ENCODE assay signal across 27 mouse cellular contexts in genomic region chr14:118388061-118388460, GRCm38 (mm10).
DNase-seq lines count a peak whose midpoint lies in the region; ATAC-seq lines count a peak whose summit lies in the region.
"Had no signal": no experiment of that assay in that cellular context is flagged by ENCODE, and none has a peak within 500 bp of the region (broad histone marks: within the 10 kb centered on the region; RNA-seq: fewer than 3 reads in every experiment).

No protein-coding gene starts in this region.

- no peak overlapping the region for H3K9ac ChIP-seq in liver, embryonic 12.5 days
- H3K9ac ChIP-seq: forebrain, embryonic 15.5 days; heart, embryonic 13.5 days; hindbrain, embryonic 15.5 days; kidney, embryonic 15.5 days; limb, embryonic 13.5 days; liver, postnatal 0 days; midbrain, embryonic 13.5 days; neural tube, embryonic 15.5 days; stomach, embryonic 15.5 days had no signal

- no peak overlapping the region for H3K27ac ChIP-seq in liver, embryonic 12.5 days
- H3K27ac ChIP-seq: forebrain, embryonic 15.5 days; gastrocnemius, adult 2 months; heart, adult 2 months; heart, embryonic 13.5 days; hindbrain, embryonic 15.5 days; kidney, embryonic 15.5 days; limb, embryonic 13.5 days; midbrain, embryonic 13.5 days; neural tube, embryonic 15.5 days; stomach, embryonic 15.5 days had no signal

- no peak for ATAC-seq in cerebellum, adult (ENCODE audit: insufficient number of reproducible peaks, low FRiP score, low TSS enrichment)
- ATAC-seq in liver, embryonic 12.5 days = no peak
- ATAC-seq: forebrain, embryonic 15.5 days; liver, postnatal 0 days; midbrain, embryonic 13.5 days had no signal

- no peak overlapping the region for H3K4me3 ChIP-seq in liver, embryonic 12.5 days
- H3K4me3 ChIP-seq: erythroblast, embryonic 14.5 days; forebrain, embryonic 15.5 days; gastrocnemius, adult 2 months; heart, adult 2 months; heart, embryonic 13.5 days; hindbrain, embryonic 15.5 days; kidney, embryonic 15.5 days; limb, embryonic 13.5 days; megakaryocyte, embryonic 14.5 days; midbrain, embryonic 13.5 days; neural tube, embryonic 15.5 days; stomach, embryonic 15.5 days had no signal

- peak; percentile 7 for DNase-seq in adrenal gland, postnatal 25 days
- no peak for DNase-seq in adrenal gland, adult (ENCODE audit: inconsistent age in 2 of 2, low spot score in 1 of 2)
- peak; percentile 13 to 20 for DNase-seq in cerebellum, postnatal 36 days
- peak; percentile 57 for DNase-seq in left cerebral cortex, postnatal 4 days
- no peak for DNase-seq in left cerebral cortex, adult 8-10 months (ENCODE audit: low spot score in 2 of 2)
- DNase-seq: gastrocnemius, adult 2 months; gastrocnemius, postnatal 36 days; heart, adult 2 months; heart, postnatal 10 days; kidney, adult 18-20 months; kidney, postnatal 25 days; liver, postnatal 0 days; lung, postnatal 4 days; right cerebral cortex, postnatal 25 days had no signal

- no peaks in the 10 kb centered on the region for H3K9me3 ChIP-seq in liver, embryonic 12.5 days (replicated peaks)
- H3K9me3 ChIP-seq: forebrain, embryonic 15.5 days; heart, embryonic 13.5 days; hindbrain, embryonic 15.5 days; kidney, embryonic 15.5 days; limb, embryonic 13.5 days; midbrain, embryonic 13.5 days; neural tube, embryonic 15.5 days; stomach, embryonic 15.5 days had no signal

- H3K36me3 ChIP-seq in liver, embryonic 12.5 days = no peaks in the 10 kb centered on the region
- H3K36me3 ChIP-seq: forebrain, embryonic 15.5 days; heart, embryonic 13.5 days; hindbrain, embryonic 15.5 days; kidney, embryonic 15.5 days; limb, embryonic 13.5 days; midbrain, embryonic 13.5 days; neural tube, embryonic 15.5 days; stomach, embryonic 15.5 days had no signal

- intact Hi-C loops in left cerebral cortex, postnatal 4 days (cut with DNase I) = no loop called here

- 73% methylated on average over 15 of the region's 15 CpGs for WGBS in liver, embryonic 12.5 days (ENCODE audit: insufficient replicate concordance)

- H3K4me1 ChIP-seq in liver, embryonic 12.5 days = no peaks in the 10 kb centered on the region
- H3K4me1 ChIP-seq: forebrain, embryonic 15.5 days; limb, embryonic 13.5 days; megakaryocyte, embryonic 14.5 days had no signal

- H3K27me3 ChIP-seq in liver, embryonic 12.5 days (replicated peaks) = no peaks in the 10 kb centered on the region
- H3K27me3 ChIP-seq: forebrain, embryonic 15.5 days; megakaryocyte, embryonic 14.5 days; neural tube, embryonic 15.5 days; stomach, embryonic 15.5 days had no signal

- H3K4me2 ChIP-seq in liver, embryonic 12.5 days = no peak overlapping the region
- H3K4me2 ChIP-seq: forebrain, embryonic 15.5 days; heart, embryonic 13.5 days; hindbrain, embryonic 15.5 days; kidney, embryonic 15.5 days; limb, embryonic 13.5 days; liver, embryonic 11.5 days; midbrain, embryonic 13.5 days; neural tube, embryonic 15.5 days; stomach, embryonic 15.5 days had no signal

Comparison
In these comparisons a context has a peak if more than half of its experiments do, and no peak if none do; other contexts are left out.
1. DNase-seq: peak in adrenal gland, postnatal 25 days (single experiment), cerebellum, postnatal 36 days (2 of 2) and left cerebral cortex, postnatal 4 days (single experiment); none in adrenal gland, adult (0 of 2) and left cerebral cortex, adult 8-10 months (0 of 2).